Mouse (Mus musculus): ENCODE measurements around the gene Ogg1. TPM values are rescaled to one million over a fixed set of nuclear protein-coding genes. Genes with fewer than 3 reads are reported as not detected.

Gene Ogg1
- polyA plus RNA-seq, 1 experiment from 2014 or later: 14.3 TPM

GRCm38 (mm10) chr6:113333137-113333950 lies 6.6 kb downstream of the Ogg1 start:
- no peak overlapping the region for H3K27ac ChIP-seq

GRCm38 (mm10) chr6:113334216-113334615 lies 7.4 kb downstream of the Ogg1 start:
- Histone ChIP-seq H3K9me3 (no peaks in the 10 kb centered on the region), H3K27ac (no peak overlapping the region), H3K4me1 (peaks cover 2% of the 10 kb centered on the region; the same call in 1 of the 2 replicates), H3K9ac (no peak overlapping the region), H3K4me2 (replicated peaks) (no peak overlapping the region), H3K4me3 (no peak overlapping the region), H3K36me3 (peaks cover 71% of the 10 kb centered on the region), H3K27me3 (replicated peaks) (no peaks in the 10 kb centered on the region)
- no peak for ATAC-seq (ENCODE audit: low FRiP score, low read depth)
- WGBS: 81% methylated on average over 6 of the region's 6 CpGs

More at GRCm38 (mm10) chr6:113333137-113333950, 6.6 kb downstream of the Ogg1 start:
- peaks cover 64% of the 10 kb centered on the region for H3K36me3 ChIP-seq
- peaks cover 2% of the 10 kb centered on the region; the same call in 1 of the 2 replicates for H3K4me1 ChIP-seq
- 70% methylated on average over 14 of the region's 14 CpGs for WGBS
- H3K4me3 ChIP-seq: no peak overlapping the region
- no peaks in the 10 kb centered on the region for H3K27me3 ChIP-seq (replicated peaks)
- H3K9ac ChIP-seq: no peak overlapping the region
- no peak overlapping the region for H3K4me2 ChIP-seq (replicated peaks)
- H3K9me3 ChIP-seq: no peaks in the 10 kb centered on the region
- peak; percentile 74 for ATAC-seq (ENCODE audit: low FRiP score, low read depth)

- 82% methylated on average over 8 of the region's 8 CpGs for WGBS
- Histone ChIP-seq H3K4me1 (peaks cover 2% of the 10 kb centered on the region; the same call in 1 of the 2 replicates), H3K27me3 (replicated peaks) (no peaks in the 10 kb centered on the region), H3K4me3 (no peak overlapping the region), H3K9me3 (no peaks in the 10 kb centered on the region), H3K27ac (no peak overlapping the region), H3K4me2 (replicated peaks) (no peak overlapping the region), H3K9ac (no peak overlapping the region), H3K36me3 (peaks cover 68% of the 10 kb centered on the region)
- ATAC-seq (ENCODE audit: low FRiP score, low read depth): no peak
Observed at GRCm38 (mm10) chr6:113336852-113337620, 10.3 kb downstream of the Ogg1 start.

GRCm38 (mm10) chr6:113341574-113341973 lies 14.8 kb downstream of the Ogg1 start:
- H3K36me3 ChIP-seq: peaks cover 31% of the 10 kb centered on the region
- peak overlapping the region; percentile 72; the same call in 1 of the 2 replicates for H3K4me2 ChIP-seq (replicated peaks)
- no peak overlapping the region for H3K9ac ChIP-seq
- no peaks in the 10 kb centered on the region for H3K27me3 ChIP-seq (replicated peaks)
- H3K4me1 ChIP-seq: peaks cover 17% of the 10 kb centered on the region
- 82% methylated on average over 6 of the region's 6 CpGs for WGBS
- no peak overlapping the region for H3K27ac ChIP-seq
- no peak for ATAC-seq (ENCODE audit: low FRiP score, low read depth)
- H3K4me3 ChIP-seq: no peak overlapping the region
- no peaks in the 10 kb centered on the region for H3K9me3 ChIP-seq

- Histone ChIP-seq H3K4me2 (replicated peaks) (peak overlapping the region; percentile 72), H3K27ac (no peak overlapping the region), H3K9me3 (no peaks in the 10 kb centered on the region), H3K36me3 (peaks cover 28% of the 10 kb centered on the region), H3K4me1 (peaks cover 17% of the 10 kb centered on the region), H3K9ac (no peak overlapping the region), H3K4me3 (peak overlapping the region; percentile 0; the same call in 1 of the 2 replicates), H3K27me3 (replicated peaks) (no peaks in the 10 kb centered on the region)
- 47% methylated on average over 6 of the region's 7 CpGs for WGBS
- no peak for ATAC-seq (ENCODE audit: low FRiP score, low read depth)
Observed at GRCm38 (mm10) chr6:113342297-113342696, 15.5 kb downstream of the Ogg1 start.

- WGBS: 17% methylated on average over 32 of the region's 32 CpGs
- Histone ChIP-seq H3K4me2 (replicated peaks) (peak within 1 kb of the TSS; percentile 72), H3K27ac (no peak within 1 kb of the TSS)
Observed at GRCm38 (mm10) chr6:113343177-113344092, 16.7 kb downstream of the Ogg1 start, which contains the start of gene Camk1. Camk1 (minus strand) TSS chr6:113343984.

GRCm38 (mm10) chr6:113344321-113344720 lies 17.5 kb downstream of the Ogg1 start:
- peaks cover 17% of the 10 kb centered on the region for H3K4me1 ChIP-seq
- no peaks in the 10 kb centered on the region for H3K9me3 ChIP-seq
- no peak overlapping the region for H3K27ac ChIP-seq
- peaks cover 8% of the 10 kb centered on the region; the same call in 1 of the 2 replicates for H3K36me3 ChIP-seq
- no peak overlapping the region for H3K9ac ChIP-seq
- 0 out of 2 replicates have a peak, but pooled peaks have one; percentile 13 for ATAC-seq (ENCODE audit: low FRiP score, low read depth)
- 65% methylated on average over 2 of the region's 2 CpGs for WGBS
- no peaks in the 10 kb centered on the region for H3K27me3 ChIP-seq (replicated peaks)
- H3K4me2 ChIP-seq (replicated peaks): peak overlapping the region; percentile 72; the same call in 1 of the 2 replicates
- no peak overlapping the region for H3K4me3 ChIP-seq

More at GRCm38 (mm10) chr6:113343177-113344092, 16.7 kb downstream of the Ogg1 start, which contains the start of gene Camk1:
- ATAC-seq (ENCODE audit: low FRiP score, low read depth): peak; percentile 83
- Histone ChIP-seq H3K9me3 (no peaks in the 10 kb centered on the region), H3K4me3 (peak within 1 kb of the TSS; percentile 51), H3K27me3 (replicated peaks) (no peaks in the 10 kb centered on the region), H3K36me3 (peaks cover 17% of the 10 kb centered on the region; the same call in 1 of the 2 replicates), H3K4me1 (peaks cover 17% of the 10 kb centered on the region), H3K9ac (peak within 1 kb of the TSS; percentile 73)

- peaks cover 17% of the 10 kb centered on the region for H3K4me1 ChIP-seq
- H3K27ac ChIP-seq: no peak overlapping the region
- H3K9me3 ChIP-seq: no peaks in the 10 kb centered on the region
- no peak overlapping the region for H3K4me2 ChIP-seq (replicated peaks)
- no peak overlapping the region for H3K9ac ChIP-seq
- no peaks in the 10 kb centered on the region for H3K27me3 ChIP-seq (replicated peaks)
- WGBS: 81% methylated on average over 4 of the region's 4 CpGs
- no peaks in the 10 kb centered on the region for H3K36me3 ChIP-seq
- no peak overlapping the region for H3K4me3 ChIP-seq
- no peak for ATAC-seq (ENCODE audit: low FRiP score, low read depth)
Observed at GRCm38 (mm10) chr6:113346897-113347296, 20.1 kb downstream of the Ogg1 start.

- H3K9me3 ChIP-seq: no peaks in the 10 kb centered on the region
- no peaks in the 10 kb centered on the region for H3K27me3 ChIP-seq (replicated peaks)
- H3K4me2 ChIP-seq (replicated peaks): no peak overlapping the region
- H3K4me3 ChIP-seq: no peak overlapping the region
- H3K36me3 ChIP-seq: no peaks in the 10 kb centered on the region
- no peaks in the 10 kb centered on the region for H3K4me1 ChIP-seq
- no peak overlapping the region for H3K27ac ChIP-seq
- no peak for ATAC-seq (ENCODE audit: low FRiP score, low read depth)
- H3K9ac ChIP-seq: no peak overlapping the region
Observed at GRCm38 (mm10) chr6:113350538-113350937, 23.8 kb downstream of the Ogg1 start.

- ATAC-seq (ENCODE audit: low FRiP score, low read depth): no peak
- Histone ChIP-seq H3K27me3 (replicated peaks) (no peaks in the 10 kb centered on the region), H3K27ac (no peak overlapping the region), H3K9ac (no peak overlapping the region), H3K4me3 (no peak overlapping the region), H3K9me3 (no peaks in the 10 kb centered on the region), H3K4me2 (replicated peaks) (no peak overlapping the region), H3K4me1 (no peaks in the 10 kb centered on the region), H3K36me3 (no peaks in the 10 kb centered on the region)
- WGBS: 86% methylated on average over 1 of the region's 1 CpGs
Observed at GRCm38 (mm10) chr6:113351161-113351560, 24.4 kb downstream of the Ogg1 start.

- Histone ChIP-seq H3K4me1 (no peaks in the 10 kb centered on the region), H3K4me3 (no peak overlapping the region)
- WGBS: 69% methylated on average over 10 of the region's 10 CpGs
Observed at GRCm38 (mm10) chr6:113351653-113352052, 24.9 kb downstream of the Ogg1 start.

More at GRCm38 (mm10) chr6:113351653-113352052, 24.9 kb downstream of the Ogg1 start:
- Histone ChIP-seq H3K36me3 (no peaks in the 10 kb centered on the region), H3K27me3 (replicated peaks) (no peaks in the 10 kb centered on the region), H3K4me2 (replicated peaks) (no peak overlapping the region), H3K27ac (no peak overlapping the region), H3K9me3 (no peaks in the 10 kb centered on the region), H3K9ac (no peak overlapping the region)
- no peak for ATAC-seq (ENCODE audit: low FRiP score, low read depth)

Measured in neural tube, embryonic 12.5 days (tissue).